In genomic region chr9:85324158-85324875, GRCm38 (mm10) we compare ENCODE assay signal across 11 mouse cellular contexts. TPM values are rescaled to one million over a fixed set of nuclear protein-coding genes. Genes with fewer than 3 reads are reported as not detected.
DNase-seq lines count a peak whose midpoint lies in the region; ATAC-seq lines count a peak whose summit lies in the region.
"Had no signal": no experiment of that assay in that cellular context is flagged by ENCODE, and none has a peak within 500 bp of the region (broad histone marks: within the 10 kb centered on the region; RNA-seq: fewer than 3 reads in every experiment).

No protein-coding gene starts in this region.

- peaks cover 4% of the 10 kb centered on the region; the same call in 1 of the 2 replicates for H3K27me3 ChIP-seq in kidney, embryonic 14.5 days (ENCODE audit: control insufficient read depth, insufficient read depth, low read length)

- peaks cover 60% of the 10 kb centered on the region for H3K79me2 ChIP-seq in macrophage (ENCODE audit: inconsistent target)

- H3K4me3 ChIP-seq in kidney, embryonic 14.5 days (ENCODE audit: low read length) = peak overlapping the region; percentile 72
- peak overlapping the region; percentile 72 for H3K4me3 ChIP-seq in brown adipose tissue, adult 24 weeks (ENCODE audit: insufficient read depth, low read depth, low read length)
- H3K4me3 ChIP-seq in macrophage (ENCODE audit: inconsistent target) = peak overlapping the region; percentile 93

- intact Hi-C loops in heart, postnatal 14 days (cut with DNase I) = loop anchor here (10.0 kb wide), 1 partner anchor 200 kb away; no protein-coding TSS in a partner anchor

- H3K9me3 ChIP-seq in kidney, embryonic 14.5 days (ENCODE audit: control insufficient read depth, low read length) = no peaks in the 10 kb centered on the region

- H3K36me3 ChIP-seq in kidney, embryonic 14.5 days (ENCODE audit: control insufficient read depth, insufficient read depth, low read length) = no peaks in the 10 kb centered on the region
- H3K36me3 ChIP-seq in macrophage (ENCODE audit: inconsistent target) = peaks cover 35% of the 10 kb centered on the region

- no peak overlapping the region for H3K27ac ChIP-seq in kidney, embryonic 14.5 days (ENCODE audit: low read depth, low read length)
- peak overlapping the region; percentile 32 for H3K27ac ChIP-seq in brown adipose tissue, adult 24 weeks (replicated peaks; ENCODE audit: low read depth, low read length)
- peak overlapping the region; percentile 90 for H3K27ac ChIP-seq in macrophage

- peak overlapping the region; percentile 93; the same call in 1 of the 2 replicates for H3K4me2 ChIP-seq in kidney, embryonic 14.5 days (replicated peaks; ENCODE audit: low read depth, low read length)

- ATAC-seq in kidney, embryonic 14.5 days (ENCODE audit: low FRiP score, low TSS enrichment) = no peak

- H3K9ac ChIP-seq in kidney, embryonic 14.5 days (ENCODE audit: low read depth, low read length) = no peak overlapping the region

- WGBS in kidney, embryonic 14.5 days = 70% methylated on average over 11 of the region's 11 CpGs
- 47% methylated on average over 11 of the region's 11 CpGs for WGBS in macrophage (ENCODE audit: missing documents)

- no peak for DNase-seq in kidney, postnatal 4 days
- peak; percentile 12 to 26 for DNase-seq in heart, postnatal 14 days
- no peak for DNase-seq in layer of hippocampus, adult 8-10 months (ENCODE audit: low spot score in 2 of 2)
- DNase-seq in B cell, adult 2 months = no peak
- no peak for DNase-seq in urinary bladder, postnatal 36 days (ENCODE audit: low spot score in 2 of 2)
- DNase-seq: adrenal gland, postnatal 14 days; kidney, adult 11 months had no signal

- H3K4me1 ChIP-seq in kidney, embryonic 14.5 days (ENCODE audit: control insufficient read depth, insufficient read depth, low read length) = peaks cover 3% of the 10 kb centered on the region; the same call in 1 of the 2 replicates
- 0 out of 2 replicates have a peak, but pooled peaks cover 2% of the 10 kb centered on the region for H3K4me1 ChIP-seq in brown adipose tissue, adult 24 weeks (ENCODE audit: control insufficient read depth, insufficient read depth, insufficient read length, low read length)

RNA-seq across cellular contexts. Expression of gene Tent5a, which starts 2.8 kb away (rescaled TPM):
- 2.3 and 2.6 TPM in 2 replicates for polyA plus RNA-seq in kidney, embryonic 14.5 days (2014; fragmentation: Nextera tagmentation; extraction: Ambion mirVana)
- 8.0 and 17.4 TPM in 2 replicates for polyA plus RNA-seq in brown adipose tissue, adult 24 weeks (2012; ENCODE audit: insufficient read depth, insufficient read length, missing spikeins)
- total RNA-seq in heart, postnatal 14 days (2021) = 10 to 100 TPM; 10.1 to 11.2 TPM
- total RNA-seq in macrophage (2018; cell fraction: chromatin; rRNA removed) = 100 to 1,000 TPM in 1 of 26 experiments, 10 to 100 TPM in 24, 1 to 10 TPM in 1; 8.2 to 102 (median 46.3) TPM
- 10 to 100 TPM; 19.0 to 88.8 (median 58.9) TPM for total RNA-seq in macrophage (2018; cell fraction: cytosol; rRNA removed)
- 100 to 1,000 TPM in 8 of 26 experiments, 10 to 100 TPM in 18; 22.0 to 198 (median 84.5) TPM for total RNA-seq in macrophage (2018; cell fraction: nucleus; rRNA removed)
- 25.1 to 55.2 TPM (median 48.6 TPM) in 3 replicates for polyA plus RNA-seq in macrophage (2018)
- total RNA-seq in layer of hippocampus, adult 8-10 months (2022) = 1 to 10 TPM; 3.7 to 4.2 (median 4.0) TPM

RNA-seq across cellular contexts. Expression of gene Gm11114, which starts 11.7 kb away (rescaled TPM):
- not detected in 2 replicates for polyA plus RNA-seq in kidney, embryonic 14.5 days (2014; fragmentation: Nextera tagmentation; extraction: Ambion mirVana)
- polyA plus RNA-seq in brown adipose tissue, adult 24 weeks (2012; ENCODE audit: insufficient read depth, insufficient read length, missing spikeins) = not detected in 2 replicates
- total RNA-seq in heart, postnatal 14 days (2021) = not detected
- not detected for total RNA-seq in macrophage (2018; cell fraction: chromatin; rRNA removed)
- not detected for total RNA-seq in macrophage (2018; cell fraction: cytosol; rRNA removed)
- total RNA-seq in macrophage (2018; cell fraction: nucleus; rRNA removed) = not detected
- not detected in 3 replicates for polyA plus RNA-seq in macrophage (2018)
- not detected for total RNA-seq in layer of hippocampus, adult 8-10 months (2022)
- total RNA-seq: adrenal gland, postnatal 14 days had no signal
- polyA plus RNA-seq: embryonic facial prominence, embryonic 11.5 days had no signal

Comparison
In these comparisons a context has a peak if more than half of its experiments do, and no peak if none do; other contexts are left out.
1. DNase-seq: peak in heart, postnatal 14 days (2 of 2); none in kidney, postnatal 4 days (0 of 2), layer of hippocampus, adult 8-10 months (0 of 2), B cell, adult 2 months (0 of 2) and urinary bladder, postnatal 36 days (0 of 2).
2. Peak in every context shown above with its lines, with median percentiles within 50 percentile points of each other: H3K4me3 ChIP-seq.